ENCODE assay signal across 8 mouse cellular contexts in genomic region chr15:8511861-8512260, GRCm38 (mm10). TPM values are rescaled to one million over a fixed set of nuclear protein-coding genes. Genes with fewer than 3 reads are reported as not detected.
A peak's percentile ranks its signal among the peaks of the same experiment; 100 is the strongest.
DNase-seq lines count a peak whose midpoint lies in the region; ATAC-seq lines count a peak whose summit lies in the region.

No protein-coding gene starts in this region.

- H3K36me3 ChIP-seq in heart, embryonic 10.5 days = no peaks in the 10 kb centered on the region
- H3K36me3 ChIP-seq in liver, embryonic 15.5 days (replicated peaks) = no peaks in the 10 kb centered on the region
- H3K36me3 ChIP-seq in splenic B cell, adult 2 months (ENCODE audit: control insufficient read depth, insufficient read depth, low read length, poor library complexity, severe bottlenecking) = no peaks in the 10 kb centered on the region
- H3K36me3 ChIP-seq in forebrain, embryonic 11.5 days (ENCODE audit: control insufficient read depth, insufficient read depth, low read length) = no peaks in the 10 kb centered on the region

- no peak overlapping the region for H3K4me3 ChIP-seq in heart, embryonic 10.5 days
- no peak overlapping the region for H3K4me3 ChIP-seq in liver, embryonic 15.5 days (replicated peaks)
- no peak overlapping the region for H3K4me3 ChIP-seq in forebrain, embryonic 11.5 days (ENCODE audit: low read depth, low read length)

- WGBS in heart, embryonic 10.5 days = 63% methylated on average over 9 of the region's 9 CpGs
- 9% methylated on average over 9 of the region's 9 CpGs for WGBS in liver, embryonic 15.5 days (ENCODE audit: insufficient replicate concordance)
- WGBS in forebrain, embryonic 11.5 days = 79% methylated on average over 9 of the region's 9 CpGs

- no peaks in the 10 kb centered on the region for H3K4me1 ChIP-seq in heart, embryonic 10.5 days
- no peaks in the 10 kb centered on the region for H3K4me1 ChIP-seq in liver, embryonic 15.5 days (replicated peaks)
- no peaks in the 10 kb centered on the region for H3K4me1 ChIP-seq in forebrain, embryonic 11.5 days (replicated peaks; ENCODE audit: control insufficient read depth, insufficient read depth, low read length)

- H3K27ac ChIP-seq in heart, embryonic 10.5 days = no peak overlapping the region
- H3K27ac ChIP-seq in liver, embryonic 15.5 days (replicated peaks) = no peak overlapping the region
- no peak overlapping the region for H3K27ac ChIP-seq in forebrain, embryonic 11.5 days (ENCODE audit: low read depth, low read length)

- peak; percentile 92 for ATAC-seq in CD4-positive, CD25-positive, alpha-beta regulatory T cell, adult 4 months
- ATAC-seq in liver, embryonic 15.5 days (ENCODE audit: insufficient read depth) = no peak
- ATAC-seq in erythroblast, adult 5-6 weeks (replicated peaks; ENCODE audit: low FRiP score, poor library complexity, severe bottlenecking) = no peak
- ATAC-seq in forebrain, embryonic 11.5 days (replicated peaks; ENCODE audit: low FRiP score) = no peak

- no peaks in the 10 kb centered on the region for H3K9me3 ChIP-seq in heart, embryonic 10.5 days
- no peaks in the 10 kb centered on the region for H3K9me3 ChIP-seq in liver, embryonic 15.5 days (replicated peaks)
- no peaks in the 10 kb centered on the region for H3K9me3 ChIP-seq in forebrain, embryonic 11.5 days (ENCODE audit: control insufficient read depth, low read length)

- DNase-seq in heart, adult 8-10 months (ENCODE audit: low spot score) = peak; percentile 51
- DNase-seq in heart, embryonic 10.5 days (ENCODE audit: low spot score) = no peak
- DNase-seq in frontal cortex, postnatal 36 days (ENCODE audit: low spot score in 2 of 2) = peak; percentile 21 to 31
- peak; percentile 8 for DNase-seq in splenic B cell, adult 2 months (ENCODE audit: low read depth, low spot score)
- no peak for DNase-seq in forebrain, embryonic 11.5 days (ENCODE audit: low spot score)

- H3K27me3 ChIP-seq in heart, embryonic 10.5 days (ENCODE audit: insufficient read depth, poor library complexity, severe bottlenecking) = no peaks in the 10 kb centered on the region
- no peaks in the 10 kb centered on the region for H3K27me3 ChIP-seq in liver, embryonic 15.5 days
- no peaks in the 10 kb centered on the region for H3K27me3 ChIP-seq in splenic B cell, adult 2 months (ENCODE audit: control insufficient read depth, insufficient read depth, low read length, poor library complexity, severe bottlenecking)
- H3K27me3 ChIP-seq in forebrain, embryonic 11.5 days (ENCODE audit: control insufficient read depth, insufficient read depth, low read length) = no peaks in the 10 kb centered on the region

- no peak overlapping the region for H3K9ac ChIP-seq in liver, embryonic 15.5 days
- no peak overlapping the region for H3K9ac ChIP-seq in forebrain, embryonic 11.5 days (ENCODE audit: low read length)

- peak overlapping the region; percentile 27; the same call in 1 of the 2 replicates for H3K4me2 ChIP-seq in liver, embryonic 15.5 days
- H3K4me2 ChIP-seq in forebrain, embryonic 11.5 days (ENCODE audit: low read depth, low read length, severe bottlenecking) = no peak overlapping the region

RNA-seq across cellular contexts. Expression of gene Gm2310, which starts 7.9 kb away (rescaled TPM):
- not detected for total RNA-seq in heart, adult 8-10 months (2022)
- not detected in 2 replicates for polyA plus RNA-seq in heart, embryonic 10.5 days (2016; fragmentation: Nextera tagmentation; extraction: Ambion mirVana)
- polyA plus RNA-seq in CD4-positive, CD25-positive, alpha-beta regulatory T cell, adult 4 months (2017; shearing (Covaris generic)) = under 1 TPM in 1 of 2 experiments, not detected in 1; 0.96 TPM
- polyA plus RNA-seq in liver, embryonic 15.5 days (2015; fragmentation: Nextera tagmentation; extraction: Ambion mirVana) = not detected in 2 replicates
- total RNA-seq in erythroblast, adult 5-6 weeks (2015; ENCODE audit: low replicate concordance) = not detected in 2 replicates
- not detected in 2 replicates for total RNA-seq in erythroblast, adult 5-6 weeks (2017; ENCODE audit: low replicate concordance)
- not detected in 2 replicates for polyA plus RNA-seq in forebrain, embryonic 11.5 days (2014; fragmentation: Nextera tagmentation; extraction: Ambion mirVana)

Comparison
In these comparisons a context has a peak if more than half of its experiments do, and no peak if none do; other contexts are left out.
1. DNase-seq: peak in heart, adult 8-10 months (single experiment), frontal cortex, postnatal 36 days (2 of 2) and splenic B cell, adult 2 months (single experiment); none in heart, embryonic 10.5 days (single experiment) and forebrain, embryonic 11.5 days (single experiment).